Mouse (Mus musculus) heart, postnatal 10 days (tissue): ENCODE measurements at regions not wholly inside any gene's neighbourhood (a gene's known extent, or its start where the extent isn't known, plus 50 kb on each side); places are given as distances from the start of the nearest gene placed in this dataset.
"Not testable (repeated sequence)": the region's sequence is repeated elsewhere in the genome, so short reads cannot be mapped to it uniquely, and the experiment has no call there.

Experiments used
- DNase-seq, 2 experiments: peaks; one replicate each; pipeline ENCODE4 v3.0.0; 2021
- intact Hi-C: fragments of 180-260 bp; cut with DNase I; formaldehyde crosslinking; loops from one replicate; pipeline ENCODE4 v1.15.1; 2025

- intact Hi-C loops: not testable (repeated sequence)
- peak; percentile 56 to 66 for DNase-seq
Measured at GRCm38 (mm10) chr12:21784403-21784802, 367.0 kb upstream of the Ywhaq start.

GRCm38 (mm10) chr12:21778717-21779116 is 361.3 kb upstream of the Ywhaq start:
- intact Hi-C loops: not testable (repeated sequence)
- peak; percentile 4 to 13 for DNase-seq

GRCm38 (mm10) chr12:21778308-21778707 is 360.9 kb upstream of the Ywhaq start:
- DNase-seq: peak; percentile 6 to 15
- intact Hi-C loops: not testable (repeated sequence)

GRCm38 (mm10) chr12:21767717-21768116 is 350.3 kb upstream of the Ywhaq start:
- DNase-seq, intact Hi-C loops: not testable (repeated sequence)
